ENCODE assay signal across 14 mouse cellular contexts in genomic region chr14:21592152-21592551, GRCm38 (mm10).
DNase-seq lines count a peak whose midpoint lies in the region; ATAC-seq and TF ChIP-seq lines count a peak whose summit lies in the region.
"Had no signal": no experiment of that assay in that cellular context is flagged by ENCODE, and none has a peak within 500 bp of the region (broad histone marks: within the 10 kb centered on the region; RNA-seq: fewer than 3 reads in every experiment).

No protein-coding gene starts in this region.

- CTCF ChIA-PET in Patski (lab: Charles Lee) = interaction anchor here (0.7 to 1.7 kb wide), 4 partner anchors 8 to 22 kb away, joined by 3 to 8 read pairs (median 4); no protein-coding TSS in a partner anchor

- TF ChIP-seq EP300 in stomach, postnatal 0 days (optimal IDR thresholded peaks at IDR 0.05) = no peak

- peak; percentile 62 for TF ChIP-seq CTCF in layer of hippocampus, adult 2 months (conservative IDR thresholded peaks at IDR 0.05)
- TF ChIP-seq CTCF in Patski (IDR thresholded peaks at IDR 0.05) = peak; percentile 66
- TF ChIP-seq CTCF in stomach, postnatal 0 days (IDR thresholded peaks at IDR 0.05; ENCODE audit: low read depth) = peak; percentile 54

- no peaks in the 10 kb centered on the region for H3K9me3 ChIP-seq in stomach, postnatal 0 days (ENCODE audit: control insufficient read depth, low read length)
- H3K9me3 ChIP-seq: embryonic facial prominence, embryonic 13.5 days had no signal

- no peak overlapping the region for H3K4me3 ChIP-seq in layer of hippocampus, adult 2 months
- H3K4me3 ChIP-seq in stomach, postnatal 0 days (ENCODE audit: low read depth, low read length) = no peak overlapping the region
- H3K4me3 ChIP-seq: embryonic facial prominence, embryonic 13.5 days; lung, embryonic 15.5 days had no signal

- no peaks in the 10 kb centered on the region for H3K36me3 ChIP-seq in stomach, postnatal 0 days (ENCODE audit: control insufficient read depth, insufficient read depth, low read length)

- no peak overlapping the region for H3K4me2 ChIP-seq in stomach, postnatal 0 days (replicated peaks; ENCODE audit: low read depth)
- H3K4me2 ChIP-seq: embryonic facial prominence, embryonic 13.5 days; lung, embryonic 15.5 days; midbrain, embryonic 11.5 days had no signal

- no peak for DNase-seq in layer of hippocampus, adult 2 months (ENCODE audit: low spot score in 2 of 2)
- no peak for DNase-seq in layer of hippocampus, adult 18-20 months (ENCODE audit: low spot score in 2 of 2)
- peak; percentile 18 for DNase-seq in thymus, postnatal 14 days
- no peak for DNase-seq in thymus, postnatal 0 days (ENCODE audit: low spot score)
- DNase-seq in Patski (ENCODE audit: low read depth, low spot score) = no peak
- no peak for DNase-seq in stomach, postnatal 0 days (ENCODE audit: low spot score)
- no peak for DNase-seq in cerebellum, adult 8-10 months
- DNase-seq: cerebellum, adult 9-11 months; gastrocnemius, postnatal 36 days had no signal

- no peaks in the 10 kb centered on the region for H3K27me3 ChIP-seq in Patski
- no peaks in the 10 kb centered on the region for H3K27me3 ChIP-seq in stomach, postnatal 0 days (ENCODE audit: control insufficient read depth, insufficient read depth, low read length)
- H3K27me3 ChIP-seq: embryonic facial prominence, embryonic 13.5 days; lung, embryonic 15.5 days had no signal

- H3K27ac ChIP-seq in layer of hippocampus, adult 2 months = no peak overlapping the region
- no peak overlapping the region for H3K27ac ChIP-seq in stomach, postnatal 0 days (replicated peaks)
- H3K27ac ChIP-seq: embryonic facial prominence, embryonic 13.5 days; lung, embryonic 15.5 days had no signal

- ATAC-seq in Patski = no peak
- no peak for ATAC-seq in stomach, postnatal 0 days (ENCODE audit: low FRiP score, low TSS enrichment)
- ATAC-seq: forebrain, embryonic 16.5 days; inflammation-experienced regulatory T-cells, adult 6 months had no signal

- H3K9ac ChIP-seq in stomach, postnatal 0 days (ENCODE audit: low read length) = no peak overlapping the region
- H3K9ac ChIP-seq: embryonic facial prominence, embryonic 13.5 days; lung, embryonic 15.5 days had no signal

- in situ Hi-C loops in Patski (cut with MboI; ENCODE audit: low pct_unique_long_range_greater_than_20kb) = loop anchor here (5.0 kb wide), 1 partner anchor 45 kb away; no protein-coding TSS in a partner anchor

- H3K4me1 ChIP-seq in stomach, postnatal 0 days (replicated peaks; ENCODE audit: control insufficient read depth, insufficient read depth) = 0 out of 2 replicates have a peak, but pooled peaks cover 3% of the 10 kb centered on the region
- H3K4me1 ChIP-seq: lung, embryonic 15.5 days had no signal

- 97% methylated on average over 1 of the region's 1 CpGs for WGBS in stomach, postnatal 0 days

- POLR2A ChIA-PET in Patski (lab: Charles Lee) = interaction anchor here (0.6 kb wide), 2 partner anchors 71 to 653 kb away, joined by 3 to 4 read pairs; no protein-coding TSS in a partner anchor
